Mouse (Mus musculus): ENCODE results near the gene Gdf3. TPM values are rescaled to one million over a fixed set of nuclear protein-coding genes. Genes with fewer than 3 reads are reported as not detected.

Gdf3 gene
- total RNA-seq, 1 experiment = 155 TPM

- in situ Hi-C loops (cut with MboI; ENCODE audit: low sequenced_read_pairs in 2 of 2, unreplicated experiment in 2 of 2) = no loop called here
- Histone ChIP-seq H3K9ac (ENCODE audit: insufficient read depth, low read depth, low read length, poor library complexity, severe bottlenecking) (no peak overlapping the region), H3K27ac (ENCODE audit: insufficient read depth, low read depth, low read length, poor library complexity, severe bottlenecking) (no peak overlapping the region), H3K4me3 (ENCODE audit: insufficient read depth in 1 of 2, low read depth in 1 of 2, low read length in 2 of 2, poor library complexity in 1 of 2, severe bottlenecking in 1 of 2) (no peak overlapping the region), H3K4me1 (ENCODE audit: control insufficient read depth in 2 of 2, insufficient read depth in 2 of 2, low read length in 2 of 2, poor library complexity in 1 of 2) (no peaks in the 10 kb centered on the region), H3K9me3 (ENCODE audit: control insufficient read depth, insufficient read depth, low read depth, low read length) (no peaks in the 10 kb centered on the region), H3K36me3 (ENCODE audit: control insufficient read depth, insufficient read depth, low read length, poor library complexity, severe bottlenecking) (no peaks in the 10 kb centered on the region)
- no peak for TF ChIP-seq HCFC1 (IDR thresholded peaks at IDR 0.05; ENCODE audit: borderline replicate concordance, insufficient read depth, low read length)
- TF ChIP-seq ZC3H11A (IDR thresholded peaks at IDR 0.05; ENCODE audit: borderline replicate concordance, low read depth, low read length) = no peak
- no peak for TF ChIP-seq ZNF384 (IDR thresholded peaks at IDR 0.05; ENCODE audit: low read depth, low read length)
- TF ChIP-seq CHD2 (IDR thresholded peaks at IDR 0.05; ENCODE audit: low read depth, low read length) = no peak
- no peak for TF ChIP-seq MAFK (IDR thresholded peaks at IDR 0.05; ENCODE audit: insufficient read depth, low read depth, low read length)
- DNase-seq (ENCODE audit: low read depth, low spot score) = no peak
Observed at GRCm38 (mm10) chr6:122565070-122565784, 44.7 kb downstream of the Gdf3 start.

- Histone ChIP-seq H3K4me1 (ENCODE audit: control insufficient read depth in 2 of 2, insufficient read depth in 2 of 2, low read length in 2 of 2, poor library complexity in 1 of 2) (0 out of 4 replicates have a peak, but pooled peaks cover 0 to 2% of the 10 kb centered on the region in 2 experiments), H3K36me3 (ENCODE audit: control insufficient read depth, insufficient read depth, low read length, poor library complexity, severe bottlenecking) (no peaks in the 10 kb centered on the region), H3K4me3 (ENCODE audit: insufficient read depth in 1 of 2, low read depth in 1 of 2, low read length in 2 of 2, poor library complexity in 1 of 2, severe bottlenecking in 1 of 2) (no peak overlapping the region), H3K9me3 (ENCODE audit: control insufficient read depth, insufficient read depth, low read depth, low read length) (no peaks in the 10 kb centered on the region), H3K9ac (ENCODE audit: insufficient read depth, low read depth, low read length, poor library complexity, severe bottlenecking) (no peak overlapping the region), H3K27ac (ENCODE audit: insufficient read depth, low read depth, low read length, poor library complexity, severe bottlenecking) (no peak overlapping the region)
- TF ChIP-seq MAFK (IDR thresholded peaks at IDR 0.05; ENCODE audit: insufficient read depth, low read depth, low read length) (no peak), ZNF384 (IDR thresholded peaks at IDR 0.05; ENCODE audit: low read depth, low read length) (peak; percentile 90)
- DNase-seq (ENCODE audit: low read depth, low spot score) = peak; percentile 58
- in situ Hi-C loops (cut with MboI; ENCODE audit: low sequenced_read_pairs in 2 of 2, unreplicated experiment in 2 of 2) = no loop called here
Observed at GRCm38 (mm10) chr6:122562463-122562862, 47.4 kb downstream of the Gdf3 start.

- no peak overlapping the region for H3K27ac ChIP-seq (ENCODE audit: insufficient read depth, low read depth, low read length, poor library complexity, severe bottlenecking)
- no peak for DNase-seq (ENCODE audit: low read depth, low spot score)
- H3K4me3 ChIP-seq (ENCODE audit: insufficient read depth in 1 of 2, low read depth in 1 of 2, low read length in 2 of 2, poor library complexity in 1 of 2, severe bottlenecking in 1 of 2) = no peak overlapping the region
- no peak overlapping the region for H3K9ac ChIP-seq (ENCODE audit: insufficient read depth, low read depth, low read length, poor library complexity, severe bottlenecking)
- H3K9me3 ChIP-seq (ENCODE audit: control insufficient read depth, insufficient read depth, low read depth, low read length) = no peaks in the 10 kb centered on the region
- in situ Hi-C loops (cut with MboI; ENCODE audit: low sequenced_read_pairs in 2 of 2, unreplicated experiment in 2 of 2) = no loop called here
- 0 out of 4 replicates have a peak, but pooled peaks cover 0 to 2% of the 10 kb centered on the region in 2 experiments for H3K4me1 ChIP-seq (ENCODE audit: control insufficient read depth in 2 of 2, insufficient read depth in 2 of 2, low read length in 2 of 2, poor library complexity in 1 of 2)
- no peaks in the 10 kb centered on the region for H3K36me3 ChIP-seq (ENCODE audit: control insufficient read depth, insufficient read depth, low read length, poor library complexity, severe bottlenecking)
- TF ChIP-seq CHD2 (IDR thresholded peaks at IDR 0.05; ENCODE audit: low read depth, low read length) (no peak), ZNF384 (IDR thresholded peaks at IDR 0.05; ENCODE audit: low read depth, low read length) (no peak), HCFC1 (IDR thresholded peaks at IDR 0.05; ENCODE audit: borderline replicate concordance, insufficient read depth, low read length) (no peak), MAFK (IDR thresholded peaks at IDR 0.05; ENCODE audit: insufficient read depth, low read depth, low read length) (no peak), ZC3H11A (IDR thresholded peaks at IDR 0.05; ENCODE audit: borderline replicate concordance, low read depth, low read length) (no peak)
Observed at GRCm38 (mm10) chr6:122561005-122561404, 48.9 kb downstream of the Gdf3 start.

- TF ChIP-seq HCFC1 (IDR thresholded peaks at IDR 0.05; ENCODE audit: borderline replicate concordance, insufficient read depth, low read length) = no peak
- TF ChIP-seq ZNF384 (IDR thresholded peaks at IDR 0.05; ENCODE audit: low read depth, low read length) = no peak; the same call in 1 of the 2 replicates
- TF ChIP-seq MAFK (IDR thresholded peaks at IDR 0.05; ENCODE audit: insufficient read depth, low read depth, low read length) = no peak
- no peak for TF ChIP-seq ZC3H11A (IDR thresholded peaks at IDR 0.05; ENCODE audit: borderline replicate concordance, low read depth, low read length)
- Histone ChIP-seq H3K36me3 (ENCODE audit: control insufficient read depth, insufficient read depth, low read length, poor library complexity, severe bottlenecking) (no peaks in the 10 kb centered on the region), H3K27ac (ENCODE audit: insufficient read depth, low read depth, low read length, poor library complexity, severe bottlenecking) (no peak overlapping the region), H3K9me3 (ENCODE audit: control insufficient read depth, insufficient read depth, low read depth, low read length) (no peaks in the 10 kb centered on the region), H3K4me1 (ENCODE audit: control insufficient read depth in 2 of 2, insufficient read depth in 2 of 2, low read length in 2 of 2, poor library complexity in 1 of 2) (0 out of 4 replicates have a peak, but pooled peaks cover 0 to 2% of the 10 kb centered on the region in 2 experiments), H3K9ac (ENCODE audit: insufficient read depth, low read depth, low read length, poor library complexity, severe bottlenecking) (no peak overlapping the region), H3K4me3 (ENCODE audit: insufficient read depth in 1 of 2, low read depth in 1 of 2, low read length in 2 of 2, poor library complexity in 1 of 2, severe bottlenecking in 1 of 2) (no peak overlapping the region)
- peak; percentile 97 for DNase-seq (ENCODE audit: low read depth, low spot score)
- in situ Hi-C loops (cut with MboI; ENCODE audit: low sequenced_read_pairs in 2 of 2, unreplicated experiment in 2 of 2) = no loop called here
Observed at GRCm38 (mm10) chr6:122560427-122560826, 49.5 kb downstream of the Gdf3 start.

Data from ES-E14 (cell line).